Mouse (Mus musculus) brown adipose tissue, adult 24 weeks (tissue): ENCODE results near the gene Fstl4. TPM values are rescaled to one million over a fixed set of nuclear protein-coding genes. Genes with fewer than 3 reads are reported as not detected.

Source experiments
- H3K27ac ChIP-seq: fragments of 200-500 bp; replicated peaks from 2 replicates; pipeline ENCODE4 v1.5.1; 2012; ENCODE audit warnings: low read depth, mild to moderate bottlenecking, low read length
- H3K4me1 ChIP-seq: fragments of 200-500 bp; 2 replicates; pipeline ENCODE4 v1.6.1; 2012; ENCODE audit warnings: low read length, mixed read lengths; ENCODE audit not compliant: control insufficient read depth, insufficient read depth, insufficient read length
- H3K4me3 ChIP-seq: fragments of 200-500 bp; 2 replicates; pipeline ENCODE4 v1.5.1; 2012; ENCODE audit warnings: low read depth, mild to moderate bottlenecking, low read length, moderate library complexity; ENCODE audit not compliant: insufficient read depth
- polyA plus RNA-seq: library from polyadenylated mRNA; stranded (reverse); fragments of >200 nt; gene quantifications from 2 replicates; pipeline ENCODE4 v1.2.4, GENCODE M21; 2012; ENCODE audit not compliant: missing spikeins, insufficient read depth, insufficient read length

Gene Fstl4
- polyA plus RNA-seq, 1 experiment, result not detected

GRCm38 (mm10) chr11:53126660-53127059, 362.2 kb downstream of the Fstl4 start:
- no peak overlapping the region for H3K4me3 ChIP-seq
- no peaks in the 10 kb centered on the region for H3K4me1 ChIP-seq
- H3K27ac ChIP-seq, result no peak overlapping the region

GRCm38 (mm10) chr11:53128661-53129060, 364.2 kb downstream of the Fstl4 start:
- no peak overlapping the region for H3K4me3 ChIP-seq
- no peaks in the 10 kb centered on the region for H3K4me1 ChIP-seq
- no peak overlapping the region for H3K27ac ChIP-seq

GRCm38 (mm10) chr11:53132406-53133035, 368.1 kb downstream of the Fstl4 start:
- Histone ChIP-seq H3K4me3 (no peak overlapping the region), H3K27ac (no peak overlapping the region), H3K4me1 (no peaks in the 10 kb centered on the region)

- H3K4me1 ChIP-seq, result no peaks in the 10 kb centered on the region
- no peak overlapping the region for H3K27ac ChIP-seq
- no peak overlapping the region for H3K4me3 ChIP-seq
Measured at GRCm38 (mm10) chr11:53136371-53136770, 371.9 kb downstream of the Fstl4 start.

- Histone ChIP-seq H3K4me1 (no peaks in the 10 kb centered on the region), H3K4me3 (no peak overlapping the region), H3K27ac (no peak overlapping the region)
Measured at GRCm38 (mm10) chr11:53137381-53137780, 372.9 kb downstream of the Fstl4 start.

GRCm38 (mm10) chr11:53138212-53138611, 373.8 kb downstream of the Fstl4 start:
- H3K4me1 ChIP-seq, result no peaks in the 10 kb centered on the region
- H3K27ac ChIP-seq, result no peak overlapping the region
- no peak overlapping the region for H3K4me3 ChIP-seq

GRCm38 (mm10) chr11:53139666-53140065, 375.2 kb downstream of the Fstl4 start:
- Histone ChIP-seq H3K4me3 (no peak overlapping the region), H3K27ac (no peak overlapping the region), H3K4me1 (no peaks in the 10 kb centered on the region)

- no peak overlapping the region for H3K4me3 ChIP-seq
- H3K4me1 ChIP-seq, result no peaks in the 10 kb centered on the region
- no peak overlapping the region for H3K27ac ChIP-seq
Measured at GRCm38 (mm10) chr11:53140196-53140595, 375.8 kb downstream of the Fstl4 start.

GRCm38 (mm10) chr11:53140722-53141400, 376.4 kb downstream of the Fstl4 start:
- Histone ChIP-seq H3K4me3 (no peak overlapping the region), H3K27ac (no peak overlapping the region), H3K4me1 (no peaks in the 10 kb centered on the region)

- Histone ChIP-seq H3K27ac (no peak overlapping the region), H3K4me3 (no peak overlapping the region), H3K4me1 (no peaks in the 10 kb centered on the region)
Measured at GRCm38 (mm10) chr11:53143522-53143921, 379.1 kb downstream of the Fstl4 start.

GRCm38 (mm10) chr11:53144506-53144905, 380.1 kb downstream of the Fstl4 start:
- no peaks in the 10 kb centered on the region for H3K4me1 ChIP-seq
- no peak overlapping the region for H3K27ac ChIP-seq
- H3K4me3 ChIP-seq, result no peak overlapping the region

GRCm38 (mm10) chr11:53146290-53146689, 381.9 kb downstream of the Fstl4 start:
- Histone ChIP-seq H3K4me1 (no peaks in the 10 kb centered on the region), H3K27ac (no peak overlapping the region), H3K4me3 (no peak overlapping the region)

- Histone ChIP-seq H3K4me3 (no peak overlapping the region), H3K4me1 (no peaks in the 10 kb centered on the region), H3K27ac (no peak overlapping the region)
Measured at GRCm38 (mm10) chr11:53156463-53156862, 392.0 kb downstream of the Fstl4 start.

GRCm38 (mm10) chr11:53157621-53158259, 393.3 kb downstream of the Fstl4 start:
- no peak overlapping the region for H3K27ac ChIP-seq
- H3K4me1 ChIP-seq, result no peaks in the 10 kb centered on the region
- no peak overlapping the region for H3K4me3 ChIP-seq

GRCm38 (mm10) chr11:53162385-53162784, 398.0 kb downstream of the Fstl4 start:
- H3K4me1 ChIP-seq, result no peaks in the 10 kb centered on the region
- H3K4me3 ChIP-seq, result no peak overlapping the region
- H3K27ac ChIP-seq, result no peak overlapping the region

- H3K4me1 ChIP-seq, result no peaks in the 10 kb centered on the region
- H3K27ac ChIP-seq, result no peak overlapping the region
Measured at GRCm38 (mm10) chr11:53166478-53166877, 402.0 kb downstream of the Fstl4 start.

More at GRCm38 (mm10) chr11:53166478-53166877, 402.0 kb downstream of the Fstl4 start:
- H3K4me3 ChIP-seq, result no peak overlapping the region
